Mouse (Mus musculus): Measurements from ENCODE around the gene Atp6v0a1. TPM values are rescaled to one million over a fixed set of nuclear protein-coding genes. Genes with fewer than 3 reads are reported as not detected.

The Atp6v0a1 gene
- polyA plus RNA-seq, 1 experiment from 2014 or later = 38.8 TPM

DNA sequence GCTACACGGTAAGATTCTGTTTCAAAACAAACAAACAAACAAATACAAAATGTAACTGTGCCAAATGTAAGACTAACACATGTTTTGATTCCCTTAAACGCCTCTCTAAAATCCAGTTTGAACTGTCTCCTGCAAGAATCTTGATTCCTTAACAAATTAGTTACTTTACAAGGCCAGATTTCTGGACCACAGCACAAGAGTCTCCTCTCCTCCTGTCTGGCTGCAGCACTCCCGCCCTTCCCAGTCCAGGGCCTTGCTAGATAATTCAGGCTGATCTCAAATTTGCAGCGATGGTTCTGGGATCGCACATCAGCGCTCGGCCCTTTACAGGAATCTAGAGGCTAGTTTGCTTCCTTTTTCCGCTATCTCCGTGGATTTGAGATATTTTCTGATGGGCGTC is 72.4 kb downstream of the Atp6v0a1 start:
- WGBS = 5% methylated on average over 10 of the region's 10 CpGs
- Histone ChIP-seq H3K36me3 (ENCODE audit: control insufficient read depth, insufficient read depth, low read length) (no peaks in the 10 kb centered on the region; the same call in 1 of the 2 replicates), H3K9me3 (ENCODE audit: control insufficient read depth, low read length) (no peaks in the 10 kb centered on the region), H3K27me3 (replicated peaks; ENCODE audit: control insufficient read depth, insufficient read depth, low read length) (peaks cover 33% of the 10 kb centered on the region), H3K9ac (ENCODE audit: low read depth, low read length) (peak overlapping the region; percentile 56), H3K4me2 (ENCODE audit: low read depth, low read length) (peak overlapping the region; percentile 53), H3K4me1 (ENCODE audit: control insufficient read depth, insufficient read depth, low read length) (peaks cover 29% of the 10 kb centered on the region), H3K27ac (ENCODE audit: low read length) (peak overlapping the region; percentile 74), H3K4me3 (ENCODE audit: low read length) (peak overlapping the region; percentile 89)
- no peak for ATAC-seq

DNA sequence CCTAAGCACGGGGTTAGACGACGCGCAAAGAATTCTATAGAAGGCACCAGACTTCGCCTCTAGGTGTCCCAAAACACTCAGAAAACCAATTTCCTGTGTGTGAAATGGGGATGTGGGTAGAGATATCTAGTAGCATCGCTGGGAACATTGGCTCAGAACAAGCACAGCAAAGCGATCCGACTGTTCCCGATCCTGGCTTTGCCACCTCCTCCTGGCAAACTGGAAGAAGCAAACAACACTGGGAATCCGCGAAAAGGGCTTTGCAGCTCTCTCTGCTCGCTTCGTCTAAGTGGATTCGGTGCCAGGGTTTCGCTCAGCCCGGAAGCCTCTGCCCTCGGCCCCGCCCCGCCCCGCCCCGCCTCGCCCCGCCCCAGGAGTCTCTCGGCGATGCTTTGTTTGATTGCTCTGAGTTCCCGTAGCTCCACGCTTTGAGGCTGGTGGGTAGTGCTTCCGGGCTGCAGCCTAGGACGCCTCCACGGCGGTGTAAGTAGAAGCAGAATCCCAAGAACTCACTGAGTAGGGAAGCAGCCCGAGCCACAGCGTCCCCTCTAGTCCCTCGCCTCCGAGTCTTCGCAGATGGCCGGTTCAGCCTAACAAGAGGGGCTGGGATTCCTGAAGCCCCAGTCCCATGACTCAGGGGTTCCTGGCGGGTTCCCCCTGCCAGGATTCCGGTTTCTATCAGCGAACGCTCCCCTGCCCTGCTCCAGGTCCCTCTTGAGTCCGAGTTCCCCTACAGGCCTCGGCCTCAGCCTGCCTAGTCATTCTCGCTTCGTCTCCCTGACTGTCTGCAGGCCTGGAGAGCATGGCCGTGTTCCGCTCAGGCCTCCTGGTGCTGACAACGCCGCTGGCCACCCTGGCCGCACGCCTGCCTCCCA is 73.2 kb downstream of the Atp6v0a1 start, which contains the start of gene Coasy:
Coasy (plus strand) TSS at position 358 of the 875 bp plus-strand sequence.
- peaks cover 33% of the 10 kb centered on the region for H3K27me3 ChIP-seq (replicated peaks; ENCODE audit: control insufficient read depth, insufficient read depth, low read length)
- H3K9ac ChIP-seq (ENCODE audit: low read depth, low read length) = peak within 1 kb of the TSS; percentile 93
- ATAC-seq = peak; percentile 90
- peak within 1 kb of the TSS; percentile 96 for H3K4me2 ChIP-seq (ENCODE audit: low read depth, low read length)
- H3K9me3 ChIP-seq (ENCODE audit: control insufficient read depth, low read length) = no peaks in the 10 kb centered on the region
- H3K4me1 ChIP-seq (ENCODE audit: control insufficient read depth, insufficient read depth, low read length) = peaks cover 30% of the 10 kb centered on the region
- H3K27ac ChIP-seq (ENCODE audit: low read length) = peak within 1 kb of the TSS; percentile 88
- H3K36me3 ChIP-seq (ENCODE audit: control insufficient read depth, insufficient read depth, low read length) = no peaks in the 10 kb centered on the region; the same call in 1 of the 2 replicates
- H3K4me3 ChIP-seq (ENCODE audit: low read length) = peak within 1 kb of the TSS; percentile 89
- under 1% methylated on average over 51 of the region's 51 CpGs for WGBS

DNA sequence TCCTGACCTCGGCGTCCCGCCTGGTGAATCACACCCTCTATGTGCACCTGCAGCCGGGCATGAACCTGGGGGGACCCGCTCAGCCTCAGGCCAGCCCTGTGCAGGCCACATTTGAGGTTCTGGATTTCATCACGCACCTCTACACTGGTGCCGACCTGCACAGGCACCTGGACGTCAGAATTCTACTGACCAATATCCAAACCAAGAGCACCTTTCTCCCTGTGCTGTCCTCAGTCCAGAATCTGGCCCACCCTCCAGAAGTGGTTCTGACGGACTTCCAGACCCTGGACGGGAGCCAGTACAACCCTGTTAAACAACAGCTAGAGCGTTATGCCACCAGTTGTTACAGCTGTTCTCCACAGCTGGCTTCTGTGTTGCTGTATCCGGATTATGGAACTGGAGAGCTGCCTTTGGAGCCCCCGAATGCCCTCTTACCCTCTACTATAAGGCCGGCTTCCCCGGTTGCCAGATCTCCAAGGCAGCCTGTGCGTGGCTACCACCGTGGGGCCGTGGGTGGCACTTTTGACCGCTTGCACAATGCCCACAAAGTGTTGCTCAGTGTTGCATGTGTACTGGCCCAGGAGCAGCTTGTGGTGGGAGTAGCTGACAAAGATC is 73.9 kb downstream of the Atp6v0a1 start:
- Histone ChIP-seq H3K9ac (ENCODE audit: low read depth, low read length) (peak overlapping the region; percentile 93), H3K27me3 (replicated peaks; ENCODE audit: control insufficient read depth, insufficient read depth, low read length) (peaks cover 27% of the 10 kb centered on the region), H3K4me2 (ENCODE audit: low read depth, low read length) (peak overlapping the region; percentile 96), H3K27ac (ENCODE audit: low read length) (peak overlapping the region; percentile 88), H3K4me3 (ENCODE audit: low read length) (peak overlapping the region; percentile 89), H3K36me3 (ENCODE audit: control insufficient read depth, insufficient read depth, low read length) (no peaks in the 10 kb centered on the region; the same call in 1 of the 2 replicates), H3K4me1 (ENCODE audit: control insufficient read depth, insufficient read depth, low read length) (peaks cover 37% of the 10 kb centered on the region), H3K9me3 (ENCODE audit: control insufficient read depth, low read length) (no peaks in the 10 kb centered on the region)
- no peak for ATAC-seq
- WGBS = 31% methylated on average over 19 of the region's 19 CpGs

DNA sequence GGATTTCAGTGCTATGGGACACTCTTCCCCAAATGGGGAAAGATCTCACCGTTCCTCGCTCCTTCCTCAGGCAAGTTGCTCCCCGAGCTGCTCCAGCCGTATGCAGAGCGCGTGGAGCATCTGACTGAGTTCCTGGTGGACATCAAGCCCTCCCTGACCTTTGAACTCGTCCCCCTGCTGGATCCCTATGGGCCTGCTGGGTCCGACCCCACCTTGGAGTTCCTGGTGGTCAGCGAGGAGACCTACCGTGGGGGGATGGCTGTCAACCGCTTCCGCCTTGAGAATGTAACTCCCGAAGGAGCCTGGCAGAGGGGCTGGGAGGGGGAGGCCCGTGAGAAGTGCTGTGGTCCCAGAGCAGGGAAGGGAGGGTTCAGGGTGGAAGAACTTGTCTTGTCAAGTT is 75.0 kb downstream of the Atp6v0a1 start:
- Histone ChIP-seq H3K27me3 (replicated peaks; ENCODE audit: control insufficient read depth, insufficient read depth, low read length) (peaks cover 17% of the 10 kb centered on the region), H3K36me3 (ENCODE audit: control insufficient read depth, insufficient read depth, low read length) (peaks cover under 1% of the 10 kb centered on the region; the same call in 1 of the 2 replicates), H3K9me3 (ENCODE audit: control insufficient read depth, low read length) (no peaks in the 10 kb centered on the region), H3K27ac (ENCODE audit: low read length) (no peak overlapping the region), H3K4me2 (ENCODE audit: low read depth, low read length) (no peak overlapping the region), H3K4me3 (ENCODE audit: low read length) (no peak overlapping the region), H3K9ac (ENCODE audit: low read depth, low read length) (0 out of 2 replicates have a peak overlapping the region, but pooled peaks have one; percentile 2), H3K4me1 (ENCODE audit: control insufficient read depth, insufficient read depth, low read length) (peaks cover 38% of the 10 kb centered on the region)
- 83% methylated on average over 14 of the region's 14 CpGs for WGBS
- no peak for ATAC-seq

DNA sequence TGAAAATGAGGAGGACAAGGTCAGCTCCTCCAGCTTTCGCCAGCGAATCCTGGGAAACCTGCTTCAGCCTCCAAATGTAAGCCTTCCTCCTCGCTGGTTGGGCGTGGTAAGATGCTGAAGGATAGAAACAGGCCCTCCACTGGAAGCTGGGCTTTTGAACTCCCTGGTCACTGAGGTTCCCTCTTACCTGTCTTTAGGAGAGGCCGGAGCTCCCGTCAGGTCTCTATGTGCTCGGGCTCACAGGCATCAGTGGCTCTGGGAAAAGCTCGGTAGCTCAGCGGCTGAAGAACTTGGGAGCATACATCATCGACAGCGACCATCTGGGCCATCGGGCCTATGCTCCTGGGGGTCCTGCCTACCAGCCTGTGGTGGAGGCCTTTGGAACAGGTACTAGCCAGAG is 75.6 kb downstream of the Atp6v0a1 start:
- no peak overlapping the region for H3K27ac ChIP-seq (ENCODE audit: low read length)
- WGBS = 93% methylated on average over 12 of the region's 12 CpGs
- H3K4me3 ChIP-seq (ENCODE audit: low read length) = no peak overlapping the region
- H3K36me3 ChIP-seq (ENCODE audit: control insufficient read depth, insufficient read depth, low read length) = peaks cover 6% of the 10 kb centered on the region; the same call in 1 of the 2 replicates
- H3K27me3 ChIP-seq (replicated peaks; ENCODE audit: control insufficient read depth, insufficient read depth, low read length) = peaks cover 11% of the 10 kb centered on the region
- no peak overlapping the region for H3K9ac ChIP-seq (ENCODE audit: low read depth, low read length)
- no peak for ATAC-seq
- H3K4me2 ChIP-seq (ENCODE audit: low read depth, low read length) = no peak overlapping the region
- no peaks in the 10 kb centered on the region for H3K9me3 ChIP-seq (ENCODE audit: control insufficient read depth, low read length)
- H3K4me1 ChIP-seq (ENCODE audit: control insufficient read depth, insufficient read depth, low read length) = peaks cover 35% of the 10 kb centered on the region

DNA sequence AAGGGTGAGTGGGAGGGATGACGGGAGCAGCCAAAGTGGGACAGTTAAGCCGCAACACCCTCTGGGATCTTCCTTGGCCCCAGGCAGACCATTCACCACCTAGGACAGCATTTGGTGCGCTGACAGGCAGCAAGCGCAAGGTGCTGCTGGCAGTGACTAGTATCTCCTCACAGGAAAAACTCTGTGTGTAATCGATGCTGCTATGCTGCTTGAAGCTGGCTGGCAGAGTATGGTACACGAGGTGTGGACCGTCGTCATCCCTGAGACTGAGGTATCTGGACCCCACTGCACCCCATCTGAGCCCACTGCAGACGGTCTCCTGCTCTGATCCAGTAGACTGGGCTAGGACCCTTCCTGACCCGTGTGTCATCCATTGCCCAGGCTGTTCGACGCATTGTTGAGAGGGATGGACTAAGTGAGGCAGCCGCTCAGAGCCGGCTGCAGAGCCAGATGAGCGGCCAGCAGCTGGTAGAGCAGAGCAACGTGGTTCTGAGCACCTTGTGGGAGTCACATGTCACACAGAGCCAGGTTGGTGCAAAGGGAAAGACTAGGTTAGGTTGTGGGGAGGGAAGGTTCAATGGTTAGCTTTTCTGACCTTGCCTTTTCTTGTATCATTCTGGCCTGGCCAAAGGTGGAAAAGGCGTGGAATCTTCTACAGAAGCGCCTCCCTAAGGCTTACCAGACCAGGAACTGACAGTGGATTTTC is 76.5 kb downstream of the Atp6v0a1 start:
- no peak for ATAC-seq
- WGBS = 89% methylated on average over 18 of the region's 18 CpGs
- H3K9ac ChIP-seq (ENCODE audit: low read depth, low read length) = peak overlapping the region; percentile 92; the same call in 1 of the 2 replicates
- peaks cover 14% of the 10 kb centered on the region; the same call in 1 of the 2 replicates for H3K36me3 ChIP-seq (ENCODE audit: control insufficient read depth, insufficient read depth, low read length)
- peak overlapping the region; percentile 89; the same call in 1 of the 2 replicates for H3K27ac ChIP-seq (ENCODE audit: low read length)
- peaks cover 35% of the 10 kb centered on the region for H3K4me1 ChIP-seq (ENCODE audit: control insufficient read depth, insufficient read depth, low read length)
- peak overlapping the region; percentile 87; the same call in 1 of the 2 replicates for H3K4me2 ChIP-seq (ENCODE audit: low read depth, low read length)
- H3K9me3 ChIP-seq (ENCODE audit: control insufficient read depth, low read length) = no peaks in the 10 kb centered on the region
- no peak overlapping the region for H3K4me3 ChIP-seq (ENCODE audit: low read length)
- peaks cover 1% of the 10 kb centered on the region; the same call in 1 of the 2 replicates for H3K27me3 ChIP-seq (replicated peaks; ENCODE audit: control insufficient read depth, insufficient read depth, low read length)

DNA sequence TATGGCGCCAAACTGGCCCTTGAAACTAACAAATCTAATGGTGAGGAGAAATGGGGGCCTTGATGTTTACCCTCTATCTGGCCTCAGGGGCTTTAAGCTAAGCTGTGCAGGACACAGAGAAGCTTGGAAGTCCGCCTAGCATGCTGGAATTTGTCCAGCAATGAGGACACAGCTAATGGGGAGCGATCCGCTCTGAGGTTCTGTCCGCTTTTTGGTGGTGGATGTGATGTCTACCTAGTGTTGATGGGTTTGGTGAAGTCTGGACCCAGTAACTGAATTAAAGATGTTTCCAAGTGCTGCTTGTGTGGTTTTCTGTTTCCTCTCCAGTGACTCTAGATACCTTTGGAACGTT is 77.0 kb downstream of the Atp6v0a1 start:
- WGBS = 75% methylated on average over 6 of the region's 6 CpGs

DNA sequence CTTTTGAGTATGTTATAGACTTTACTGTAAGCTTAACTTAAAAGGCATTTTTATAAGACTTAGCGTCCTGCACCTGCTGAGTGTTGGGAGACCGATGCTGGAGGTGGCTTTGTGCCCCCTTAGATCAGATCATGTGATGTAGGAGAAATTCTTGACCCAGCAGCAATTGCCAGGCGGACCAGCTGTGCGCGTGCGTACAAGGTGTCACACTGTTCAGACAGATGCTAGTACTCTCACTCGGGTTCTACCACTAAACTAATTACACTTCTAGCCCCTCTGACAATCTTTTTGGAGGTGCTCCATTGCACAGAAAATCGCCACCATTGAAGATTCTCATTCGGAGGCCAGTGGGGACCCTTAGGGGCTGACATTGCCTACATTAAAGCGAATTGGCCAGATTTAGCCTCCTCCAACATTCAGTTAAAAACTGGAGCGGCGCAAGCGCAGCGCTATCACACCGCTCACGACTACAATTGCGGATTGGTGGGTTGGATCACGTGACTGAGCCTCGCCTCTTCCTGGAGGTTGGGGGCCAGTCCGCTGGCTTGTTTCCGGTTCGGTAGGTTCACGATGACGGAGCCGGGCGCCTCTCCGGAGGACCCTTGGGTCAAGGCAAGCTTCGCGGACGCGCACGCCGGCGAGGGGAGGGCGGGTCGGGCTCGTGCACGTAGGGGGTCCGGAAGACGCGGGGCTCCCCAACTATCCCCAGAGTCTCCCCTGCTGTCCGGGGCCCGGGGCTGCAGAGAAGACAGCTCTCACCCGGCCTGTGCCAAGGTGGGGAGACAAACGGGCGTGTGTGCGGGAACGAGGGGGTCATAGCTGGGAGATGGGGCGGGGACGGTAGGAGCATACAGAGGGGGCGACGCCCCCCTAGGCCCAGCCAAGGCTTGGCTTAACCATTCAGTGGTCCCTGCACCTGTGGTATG is 77.8 kb downstream of the Atp6v0a1 start, which contains the start of gene Mlx:
Mlx (plus strand) TSS at position 522 of the 926 bp plus-strand sequence.
- H3K4me2 ChIP-seq (ENCODE audit: low read depth, low read length) = peak within 1 kb of the TSS; percentile 87
- H3K4me3 ChIP-seq (ENCODE audit: low read length) = peak within 1 kb of the TSS; percentile 85
- peaks cover 20% of the 10 kb centered on the region for H3K36me3 ChIP-seq (ENCODE audit: control insufficient read depth, insufficient read depth, low read length)
- peak; percentile 85 for ATAC-seq
- no peaks in the 10 kb centered on the region for H3K9me3 ChIP-seq (ENCODE audit: control insufficient read depth, low read length)
- no peaks in the 10 kb centered on the region for H3K27me3 ChIP-seq (replicated peaks; ENCODE audit: control insufficient read depth, insufficient read depth, low read length)
- peak within 1 kb of the TSS; percentile 89 for H3K27ac ChIP-seq (ENCODE audit: low read length)
- peaks cover 33% of the 10 kb centered on the region for H3K4me1 ChIP-seq (ENCODE audit: control insufficient read depth, insufficient read depth, low read length)
- H3K9ac ChIP-seq (ENCODE audit: low read depth, low read length) = peak within 1 kb of the TSS; percentile 92
- WGBS = 1% methylated on average over 52 of the region's 52 CpGs

More for the DNA sequence above, 77.0 kb downstream of the Atp6v0a1 start:
- Histone ChIP-seq H3K4me3 (ENCODE audit: low read length) (peak overlapping the region; percentile 85), H3K27me3 (replicated peaks; ENCODE audit: control insufficient read depth, insufficient read depth, low read length) (no peaks in the 10 kb centered on the region), H3K27ac (ENCODE audit: low read length) (peak overlapping the region; percentile 89), H3K9ac (ENCODE audit: low read depth, low read length) (peak overlapping the region; percentile 92; the same call in 1 of the 2 replicates), H3K4me2 (ENCODE audit: low read depth, low read length) (peak overlapping the region; percentile 87), H3K9me3 (ENCODE audit: control insufficient read depth, low read length) (no peaks in the 10 kb centered on the region), H3K4me1 (ENCODE audit: control insufficient read depth, insufficient read depth, low read length) (peaks cover 35% of the 10 kb centered on the region), H3K36me3 (ENCODE audit: control insufficient read depth, insufficient read depth, low read length) (peaks cover 19% of the 10 kb centered on the region)
- no peak for ATAC-seq
